Mouse (Mus musculus) hindbrain, embryonic 14.5 days (tissue): Measurements from ENCODE around the gene Csf2rb. TPM values are rescaled to one million over a fixed set of nuclear protein-coding genes. Genes with fewer than 3 reads are reported as not detected.
"Not testable (repeated sequence)": the region's sequence is repeated elsewhere in the genome, so short reads cannot be mapped to it uniquely, and the experiment has no call there.

Source experiments
- ATAC-seq: fragments of 200-750 bp; cut with Nextera tagmentation; 2 replicates; pipeline ENCODE4 v1.8.0; 2017; ENCODE audit warnings: moderate number of reproducible peaks, mild to moderate bottlenecking, moderate TSS enrichment, moderate library complexity; ENCODE audit not compliant: low FRiP score
- DNase-seq: peaks from one replicate; pipeline ENCODE4 v3.0.0-alpha.2; 2015; ENCODE audit warnings: low spot score
- H3K27ac ChIP-seq: fragments of 300-500 bp; sonication (generic); 2 replicates; pipeline ENCODE4 v1.5.1; 2014; ENCODE audit warnings: mild to moderate bottlenecking, moderate library complexity
- H3K27me3 ChIP-seq: fragments of 300-500 bp; sonication (generic); 2 replicates; pipeline ENCODE4 v1.6.1; 2014; ENCODE audit warnings: mild to moderate bottlenecking, low read length, mixed read lengths; ENCODE audit not compliant: control insufficient read depth, insufficient read depth
- H3K36me3 ChIP-seq: fragments of 300-500 bp; sonication (generic); replicated peaks from 2 replicates; pipeline ENCODE4 v1.6.1; 2014; ENCODE audit not compliant: control insufficient read depth, insufficient read depth
- H3K4me1 ChIP-seq: fragments of 300-500 bp; sonication (generic); replicated peaks from 2 replicates; pipeline ENCODE4 v1.6.1; 2014; ENCODE audit warnings: antibody characterized with exemption, low read length, mixed read lengths; ENCODE audit not compliant: control insufficient read depth, insufficient read depth
- H3K4me2 ChIP-seq: fragments of 300-500 bp; sonication (generic); replicated peaks from 2 replicates; pipeline ENCODE4 v1.6.1; 2014; ENCODE audit warnings: mild to moderate bottlenecking, moderate library complexity
- H3K4me3 ChIP-seq: fragments of 300-500 bp; sonication (generic); replicated peaks from 2 replicates; pipeline ENCODE4 v1.5.1; 2014; ENCODE audit warnings: mild to moderate bottlenecking, low read length
- H3K9ac ChIP-seq: fragments of 300-500 bp; sonication (generic); 2 replicates; pipeline ENCODE4 v1.6.1; 2014
- H3K9me3 ChIP-seq: fragments of 300-500 bp; sonication (generic); 2 replicates; pipeline ENCODE4 v1.6.1; 2016; ENCODE audit warnings: low read length; ENCODE audit not compliant: control insufficient read depth
- WGBS: fragments of 180-500 bp; shearing (Covaris S2); extraction: QIAGEN DNeasy Blood & Tissue Kit; methylation state at CpG from one replicate; pipeline ENCODE4 v1.1.7; 2014; 5-methylcytosine and 5-hydroxymethylcytosine counted together
- polyA plus RNA-seq: library from polyadenylated mRNA; unstranded; fragments of >200 nt; fragmentation: Nextera tagmentation; extraction: Ambion mirVana; gene quantifications from 2 replicates; pipeline ENCODE4 v1.2.1, GENCODE M21; 2014

Csf2rb gene
- polyA plus RNA-seq, 1 experiment from 2014 or later: 1.1 TPM

DNA sequence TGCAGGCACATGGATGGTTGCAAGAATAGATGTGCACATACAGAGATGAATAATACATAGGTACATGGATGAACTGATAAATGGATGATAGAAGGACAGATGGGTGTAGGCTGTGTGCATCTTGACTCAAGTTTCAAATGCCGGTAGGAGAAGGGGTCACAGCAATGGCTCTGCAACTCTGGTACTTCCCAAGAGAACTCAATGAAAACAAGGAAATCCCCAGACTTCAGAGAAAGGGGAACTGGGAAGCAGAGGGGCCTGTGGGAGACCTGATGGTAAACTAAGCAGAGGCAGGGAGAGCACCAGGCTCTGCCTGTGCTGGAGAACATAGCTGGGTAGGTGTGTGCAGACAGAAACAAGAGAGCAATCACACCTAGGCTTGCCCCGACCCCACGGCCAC lies 8.8 kb downstream of the Csf2rb start:
- Histone ChIP-seq H3K27ac (no peak overlapping the region), H3K9me3 (no peaks in the 10 kb centered on the region), H3K4me1 (no peaks in the 10 kb centered on the region), H3K36me3 (no peaks in the 10 kb centered on the region), H3K4me2 (no peak overlapping the region), H3K9ac (no peak overlapping the region), H3K27me3 (no peaks in the 10 kb centered on the region), H3K4me3 (no peak overlapping the region)
- DNase-seq (no peak), ATAC-seq (no peak)
- 90% methylated on average over 3 of the region's 3 CpGs for WGBS

DNA sequence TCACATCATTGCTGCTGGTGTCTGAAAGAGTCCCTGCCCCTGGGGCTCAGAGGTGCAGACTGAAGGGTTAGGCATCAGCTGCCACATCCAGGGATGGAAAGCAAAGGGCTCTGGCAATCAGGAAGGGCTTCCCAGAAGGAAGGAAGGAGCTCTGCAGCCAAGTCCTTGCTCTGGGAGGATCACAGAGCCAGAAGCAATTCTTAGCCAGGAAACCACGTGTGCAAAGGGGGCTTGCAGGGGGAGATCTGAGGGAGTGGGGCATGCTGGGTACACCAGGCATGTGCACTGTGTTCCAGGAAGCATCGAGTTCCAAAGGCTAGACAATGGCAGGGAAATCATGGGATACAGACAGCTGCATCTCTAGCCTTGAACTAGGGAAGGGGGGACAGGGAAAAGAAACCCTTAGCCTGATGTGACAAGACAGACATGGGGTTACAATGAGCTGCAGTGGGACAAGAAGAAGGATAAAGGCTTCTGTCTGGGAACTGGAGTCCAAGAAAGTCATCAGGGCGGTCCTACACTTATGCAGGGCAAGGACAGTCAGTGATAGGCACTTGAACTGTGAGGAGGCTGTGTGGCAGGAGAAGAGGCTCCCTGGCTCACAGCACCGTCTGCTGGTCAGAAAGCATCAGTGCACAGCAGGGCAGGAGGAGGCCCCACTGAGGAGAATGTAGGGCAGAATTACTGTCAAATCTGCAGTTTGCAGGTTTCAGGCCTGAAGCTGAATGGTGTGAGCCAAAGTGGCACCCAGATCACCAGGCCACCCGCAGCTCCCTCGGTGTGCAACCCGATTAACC lies 14.3 kb downstream of the Csf2rb start:
- DNase-seq: peak; percentile 32
- not testable (repeated sequence) for H3K36me3 ChIP-seq, H3K4me3 ChIP-seq, H3K9ac ChIP-seq, H3K27ac ChIP-seq, H3K27me3 ChIP-seq, H3K9me3 ChIP-seq, H3K4me2 ChIP-seq, ATAC-seq, H3K4me1 ChIP-seq
- WGBS: 36% methylated on average over 7 of the region's 7 CpGs

DNA sequence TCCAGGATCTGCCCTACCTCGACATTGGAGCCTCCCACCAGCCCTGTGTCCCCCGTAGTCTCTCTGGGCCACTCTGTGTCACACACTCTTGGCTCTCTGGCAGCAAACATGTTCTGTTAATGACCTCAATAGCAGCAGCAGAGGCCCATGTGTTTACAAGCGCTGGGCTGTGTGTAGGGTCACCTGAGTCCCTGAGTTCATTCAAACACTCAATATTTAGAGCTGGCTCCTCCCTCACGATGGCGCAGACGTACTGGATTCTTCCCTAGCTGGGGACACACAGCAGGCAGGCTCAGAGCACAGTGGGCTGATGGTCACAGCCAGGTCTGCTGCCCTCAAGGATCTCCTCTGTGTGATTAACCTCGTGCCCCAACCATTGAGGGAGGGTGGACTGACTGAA lies 15.4 kb downstream of the Csf2rb start:
- not testable (repeated sequence) for H3K4me2 ChIP-seq, DNase-seq, H3K4me1 ChIP-seq, H3K36me3 ChIP-seq, ATAC-seq, H3K4me3 ChIP-seq, H3K27me3 ChIP-seq, H3K27ac ChIP-seq, H3K9me3 ChIP-seq, H3K9ac ChIP-seq
- WGBS: 74% methylated on average over 6 of the region's 7 CpGs

GRCm38 (mm10) chr15:78343683-78344082 lies 18.1 kb downstream of the Csf2rb start:
- no peaks in the 10 kb centered on the region for H3K9me3 ChIP-seq
- H3K4me3 ChIP-seq: no peak overlapping the region
- DNase-seq: no peak
- H3K27ac ChIP-seq: no peak overlapping the region
- WGBS: 13% methylated on average over 1 of the region's 1 CpGs
- no peak for ATAC-seq
- no peak overlapping the region for H3K9ac ChIP-seq
- no peaks in the 10 kb centered on the region for H3K4me1 ChIP-seq
- no peak overlapping the region for H3K4me2 ChIP-seq
- no peaks in the 10 kb centered on the region for H3K36me3 ChIP-seq
- no peaks in the 10 kb centered on the region; the same call in 1 of the 2 replicates for H3K27me3 ChIP-seq

DNA sequence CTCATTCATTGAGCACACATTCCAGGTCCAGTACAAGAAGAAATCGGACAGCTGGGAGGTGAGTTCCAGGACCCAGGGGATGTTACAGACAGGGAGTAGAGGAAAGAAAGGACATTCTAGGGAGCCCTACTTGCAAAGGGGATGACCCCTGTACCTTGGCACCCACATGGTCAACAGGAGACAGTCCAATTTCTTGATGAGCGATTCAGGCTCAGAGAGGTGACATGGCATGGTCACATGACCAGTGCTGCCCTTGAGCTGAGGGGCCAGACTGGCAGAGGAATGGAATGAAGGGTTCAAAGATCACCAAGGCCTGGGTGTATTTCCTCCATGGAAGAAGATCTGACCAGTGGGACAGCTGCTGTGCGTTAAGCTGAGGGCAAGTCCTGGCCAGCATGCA lies 19.0 kb downstream of the Csf2rb start:
- Histone ChIP-seq H3K9ac (no peak overlapping the region), H3K27ac (no peak overlapping the region), H3K4me2 (no peak overlapping the region), H3K27me3 (no peaks in the 10 kb centered on the region; the same call in 1 of the 2 replicates), H3K4me3 (no peak overlapping the region), H3K9me3 (no peaks in the 10 kb centered on the region), H3K36me3 (no peaks in the 10 kb centered on the region), H3K4me1 (no peaks in the 10 kb centered on the region)
- WGBS: 91% methylated on average over 3 of the region's 3 CpGs
- ATAC-seq (no peak), DNase-seq (no peak)

DNA sequence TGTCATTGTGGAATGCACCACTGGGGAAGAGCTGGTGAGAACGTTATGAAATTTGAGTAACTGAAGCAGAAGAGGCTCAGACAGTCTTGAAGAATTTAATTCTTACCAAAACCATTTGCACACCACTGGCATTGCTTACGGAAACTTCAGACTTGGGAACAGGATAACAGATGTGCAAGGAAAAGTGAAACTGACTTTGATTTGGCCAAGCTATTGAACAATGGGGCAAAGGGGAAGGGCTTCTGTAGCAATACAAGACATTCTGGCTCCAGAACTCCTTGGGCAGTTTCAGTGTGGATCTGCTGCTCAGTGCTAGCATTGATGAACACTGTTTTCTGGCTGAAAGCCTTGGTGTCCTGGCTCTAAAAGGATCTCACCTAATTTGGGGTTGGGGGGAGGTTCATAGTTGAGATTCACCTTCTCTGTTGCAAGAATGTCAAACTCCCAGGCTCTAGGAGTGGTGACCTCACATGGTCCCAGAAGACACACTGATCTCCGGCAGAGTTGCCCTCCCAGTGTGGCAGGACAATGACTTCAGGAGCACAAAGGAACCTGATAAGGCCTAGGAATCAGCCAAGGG lies 26.1 kb downstream of the Csf2rb start:
- WGBS: 68% methylated on average over 3 of the region's 3 CpGs
- H3K4me3 ChIP-seq: no peak overlapping the region
- H3K36me3 ChIP-seq: no peaks in the 10 kb centered on the region
- no peak overlapping the region for H3K9ac ChIP-seq
- no peaks in the 10 kb centered on the region for H3K4me1 ChIP-seq
- no peak overlapping the region for H3K27ac ChIP-seq
- DNase-seq (no peak), ATAC-seq (no peak)
- H3K27me3 ChIP-seq: no peaks in the 10 kb centered on the region
- no peak overlapping the region for H3K4me2 ChIP-seq
- H3K9me3 ChIP-seq: no peaks in the 10 kb centered on the region

DNA sequence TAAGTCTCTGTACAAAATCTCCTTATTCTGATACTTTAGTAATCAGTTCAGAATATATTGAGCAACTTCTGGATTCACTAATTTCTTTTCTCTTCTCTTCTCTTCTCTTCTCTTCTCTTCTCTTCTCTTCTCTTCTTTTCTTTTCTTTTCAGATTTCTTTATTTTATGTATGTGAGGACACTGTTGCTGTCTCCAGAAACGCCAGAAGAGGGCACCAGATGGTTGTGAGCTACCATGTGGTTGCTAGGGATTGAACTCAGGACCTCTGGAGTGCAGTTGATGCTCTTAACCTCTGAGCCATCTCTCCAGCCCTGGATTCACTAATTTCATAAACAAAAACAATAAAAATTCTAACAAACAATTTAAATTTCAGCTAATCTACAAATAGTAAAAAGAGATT lies 29.4 kb downstream of the Csf2rb start:
- Histone ChIP-seq H3K4me2 (no peak overlapping the region), H3K36me3 (no peaks in the 10 kb centered on the region), H3K4me1 (no peaks in the 10 kb centered on the region), H3K4me3 (no peak overlapping the region), H3K27me3 (no peaks in the 10 kb centered on the region), H3K9ac (no peak overlapping the region), H3K9me3 (no peaks in the 10 kb centered on the region), H3K27ac (no peak overlapping the region)
- 0% methylated on average over 1 of the region's 1 CpGs for WGBS
- DNase-seq (peak; percentile 51), ATAC-seq (no peak)

DNA sequence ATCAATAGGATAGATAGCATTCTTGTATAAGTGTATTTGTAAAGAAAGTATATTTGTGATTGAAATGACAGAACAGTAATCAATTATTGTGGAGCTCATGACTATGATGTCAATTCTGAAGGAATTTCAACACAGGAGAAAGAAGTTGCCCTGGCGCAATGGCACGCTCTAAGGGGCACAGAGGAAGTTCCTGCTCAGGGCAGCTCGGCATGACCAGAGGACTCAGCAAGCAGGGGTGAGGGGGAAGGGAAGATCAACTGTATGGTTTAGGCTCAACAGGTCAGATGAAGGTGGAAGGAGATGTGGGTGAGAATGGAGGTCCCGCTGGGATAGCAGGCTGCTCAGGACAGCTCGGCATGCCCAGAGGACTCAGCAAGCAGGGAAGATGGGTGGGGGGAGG lies 30.0 kb downstream of the Csf2rb start:
- Histone ChIP-seq H3K36me3 (no peaks in the 10 kb centered on the region), H3K27ac (no peak overlapping the region), H3K9me3 (no peaks in the 10 kb centered on the region), H3K4me3 (no peak overlapping the region), H3K4me1 (no peaks in the 10 kb centered on the region), H3K27me3 (no peaks in the 10 kb centered on the region), H3K9ac (no peak overlapping the region), H3K4me2 (no peak overlapping the region)
- ATAC-seq (no peak), DNase-seq (no peak)
- 80% methylated on average over 5 of the region's 5 CpGs for WGBS

DNA sequence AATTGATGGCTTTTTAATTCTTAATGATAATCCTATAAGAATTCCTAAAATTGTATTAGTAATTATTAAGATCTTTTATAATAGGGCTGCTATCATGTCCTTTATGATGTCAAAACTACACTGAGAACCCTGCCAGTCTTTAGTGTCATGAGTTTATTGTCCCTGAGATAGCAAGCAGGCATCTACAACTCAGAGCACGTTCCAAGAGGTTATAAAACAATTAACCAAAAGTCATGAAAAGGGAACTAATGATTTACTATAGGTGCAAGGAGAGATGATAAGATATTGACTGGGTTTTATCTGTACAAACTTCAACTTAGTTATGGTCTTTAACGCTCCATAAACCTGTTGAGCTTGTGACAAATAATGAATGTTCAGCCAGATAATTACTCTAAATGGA lies 40.4 kb downstream of the Csf2rb start:
- DNase-seq (no peak), ATAC-seq (no peak)
- H3K27ac ChIP-seq: no peak overlapping the region
- H3K4me3 ChIP-seq: no peak overlapping the region
- H3K9me3 ChIP-seq: 0 out of 2 replicates have a peak, but pooled peaks cover 7% of the 10 kb centered on the region
- no peaks in the 10 kb centered on the region for H3K4me1 ChIP-seq
- H3K4me2 ChIP-seq: no peak overlapping the region
- H3K36me3 ChIP-seq: no peaks in the 10 kb centered on the region
- WGBS: 80% methylated on average over 2 of the region's 2 CpGs
- H3K27me3 ChIP-seq: no peaks in the 10 kb centered on the region
- no peak overlapping the region for H3K9ac ChIP-seq
